Mouse (Mus musculus) midbrain, embryonic 10.5 days (tissue): ENCODE measurements at regions not wholly inside any gene's neighbourhood (a gene's known extent, or its start where the extent isn't known, plus 50 kb on each side); places are given as distances from the start of the nearest gene placed in this dataset.

Source experiments
- DNase-seq: peaks from one replicate; pipeline ENCODE4 v3.0.0-alpha.2; 2017; ENCODE audit warnings: low spot score
- H3K27ac ChIP-seq: fragments of 300-500 bp; sonication (generic); replicated peaks from 2 replicates; pipeline ENCODE4 v1.5.1; 2016; ENCODE audit warnings: mild to moderate bottlenecking
- H3K27me3 ChIP-seq: fragments of 300-500 bp; sonication (generic); 2 replicates; pipeline ENCODE4 v1.6.1; 2016; ENCODE audit warnings: low read depth, mild to moderate bottlenecking; ENCODE audit not compliant: poor library complexity, severe bottlenecking
- H3K36me3 ChIP-seq: fragments of 300-500 bp; sonication (generic); 2 replicates; pipeline ENCODE4 v1.6.1; 2016; ENCODE audit warnings: mild to moderate bottlenecking, moderate library complexity
- H3K4me1 ChIP-seq: fragments of 300-500 bp; sonication (generic); 2 replicates; pipeline ENCODE4 v1.6.1; 2016
- H3K4me3 ChIP-seq: fragments of 300-500 bp; sonication (generic); 2 replicates; pipeline ENCODE4 v1.5.1; 2016; ENCODE audit warnings: mild to moderate bottlenecking, moderate library complexity
- H3K9me3 ChIP-seq: fragments of 300-500 bp; sonication (generic); replicated peaks from 2 replicates; pipeline ENCODE4 v1.6.1; 2016; ENCODE audit warnings: mild to moderate bottlenecking
- WGBS: fragments of 180-500 bp; shearing (Covaris S2); methylation state at CpG from one replicate; pipeline ENCODE4 v1.1.7; 2016; 5-methylcytosine and 5-hydroxymethylcytosine counted together

GRCm38 (mm10) chr5:35449556-35449955 lies 60.6 kb downstream of the Hmx1 start:
- Histone ChIP-seq H3K27me3 (peaks cover 61% of the 10 kb centered on the region), H3K4me1 (peaks cover 34% of the 10 kb centered on the region), H3K36me3 (no peaks in the 10 kb centered on the region), H3K4me3 (no peak overlapping the region), H3K9me3 (no peaks in the 10 kb centered on the region), H3K27ac (no peak overlapping the region)
- 82% methylated on average over 4 of the region's 4 CpGs for WGBS
- DNase-seq: no peak
